Mouse (Mus musculus) cerebellum, adult 9-11 months (tissue): ENCODE results near the gene Olfr247.
"Not testable (repeated sequence)": the region's sequence is repeated elsewhere in the genome, so short reads cannot be mapped to it uniquely, and the experiment has no call there.

Experiments
- DNase-seq: peaks from one replicate; pipeline ENCODE4 v3.0.0; 2022

Olfr247 gene

DNA sequence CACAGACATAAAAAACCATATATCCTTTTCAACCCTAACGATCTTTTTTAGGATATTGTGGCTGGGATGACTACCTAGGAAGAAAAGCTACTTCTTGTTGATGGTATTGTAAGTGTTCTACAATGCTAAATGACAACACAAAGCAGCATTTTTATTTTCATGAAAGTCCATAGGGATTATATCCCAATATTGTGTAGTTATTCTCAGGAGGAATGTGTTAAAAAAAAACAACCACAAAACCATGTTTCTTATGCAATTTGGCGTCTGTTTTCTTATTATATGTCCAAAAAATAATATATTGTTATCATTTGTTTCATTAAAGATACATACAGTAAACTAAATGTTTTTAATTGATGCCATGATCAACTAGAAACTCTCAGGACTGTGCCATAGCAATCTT, at the start of gene Olfr247:
TSS of gene Olfr247 (minus strand) at position 101 of the 400 bp plus-strand sequence.
- not testable (repeated sequence) for DNase-seq

DNA sequence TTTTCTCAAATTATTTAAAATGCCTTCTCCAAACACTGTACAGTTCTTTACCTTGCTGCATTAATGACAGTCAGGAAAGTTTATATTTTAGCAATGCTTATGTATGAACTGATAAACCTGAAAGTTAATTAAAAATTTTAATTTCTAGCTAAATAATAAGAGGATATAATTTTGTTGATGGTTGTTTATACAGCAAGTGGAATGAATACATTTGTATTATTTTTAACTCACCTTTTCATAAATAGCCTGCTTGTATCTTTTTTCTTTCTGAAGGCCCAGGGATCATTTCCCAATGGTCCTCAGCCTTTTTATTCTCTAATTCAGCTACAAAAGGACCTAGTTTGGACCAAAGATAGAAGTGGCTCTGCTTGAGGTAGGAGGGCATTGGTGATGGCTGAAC, 36.4 kb upstream of the Olfr247 start, which contains the start of gene Olfr820:
TSS of gene Olfr820 (plus strand) at position 301 of the 400 bp plus-strand sequence.
- DNase-seq, result no peak

DNA sequence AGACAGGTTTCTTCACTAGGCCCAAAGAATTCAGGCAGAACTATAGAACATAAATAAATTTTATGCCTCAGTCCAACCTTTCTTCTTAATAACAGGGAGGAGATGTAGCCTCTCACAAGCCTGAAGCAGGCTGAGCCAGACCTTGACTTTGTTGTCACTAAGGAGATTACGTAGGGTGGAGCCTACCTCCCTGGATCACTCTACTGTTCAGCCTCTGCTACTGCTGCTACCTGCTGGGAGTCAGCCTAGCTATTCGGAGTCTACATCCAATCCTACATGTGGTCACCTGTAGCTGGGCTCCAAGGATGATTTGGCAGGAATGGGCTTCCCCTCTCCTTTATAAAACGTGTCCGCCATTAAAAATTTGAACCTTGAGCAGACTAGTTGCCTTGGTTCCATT, 29.4 kb upstream of the Olfr247 start:
- DNase-seq, result not testable (repeated sequence)

DNA sequence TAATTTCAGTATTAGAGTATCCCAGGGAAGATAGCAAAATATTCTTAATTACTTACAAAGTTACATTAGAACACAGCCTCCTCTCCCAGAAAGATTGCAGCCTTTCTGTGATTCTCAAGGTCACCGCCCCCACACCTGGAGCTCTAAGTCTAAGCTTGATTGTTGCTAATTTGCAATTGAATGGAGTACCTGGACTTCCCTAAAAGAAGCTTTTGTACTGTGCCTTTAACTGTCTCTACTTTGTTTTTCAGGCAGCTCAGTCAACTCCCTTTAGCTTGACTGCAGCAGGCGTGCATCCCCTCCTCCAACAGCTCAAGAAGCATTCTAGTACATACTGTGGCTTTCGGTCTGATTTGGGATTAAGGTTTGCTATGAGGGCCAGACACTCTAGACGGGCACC, 28.2 kb upstream of the Olfr247 start:
- DNase-seq, result not testable (repeated sequence)

DNA sequence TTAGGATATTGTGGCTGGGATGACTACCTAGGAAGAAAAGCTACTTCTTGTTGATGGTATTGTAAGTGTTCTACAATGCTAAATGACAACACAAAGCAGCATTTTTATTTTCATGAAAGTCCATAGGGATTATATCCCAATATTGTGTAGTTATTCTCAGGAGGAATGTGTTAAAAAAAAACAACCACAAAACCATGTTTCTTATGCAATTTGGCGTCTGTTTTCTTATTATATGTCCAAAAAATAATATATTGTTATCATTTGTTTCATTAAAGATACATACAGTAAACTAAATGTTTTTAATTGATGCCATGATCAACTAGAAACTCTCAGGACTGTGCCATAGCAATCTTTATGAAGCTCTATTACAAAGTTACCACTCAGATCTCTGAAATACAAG, 9.0 kb upstream of the Olfr247 start, which contains the start of gene Gm10310:
TSS of gene Gm10310 (minus strand) at position 101 of the 400 bp plus-strand sequence.
- not testable (repeated sequence) for DNase-seq

DNA sequence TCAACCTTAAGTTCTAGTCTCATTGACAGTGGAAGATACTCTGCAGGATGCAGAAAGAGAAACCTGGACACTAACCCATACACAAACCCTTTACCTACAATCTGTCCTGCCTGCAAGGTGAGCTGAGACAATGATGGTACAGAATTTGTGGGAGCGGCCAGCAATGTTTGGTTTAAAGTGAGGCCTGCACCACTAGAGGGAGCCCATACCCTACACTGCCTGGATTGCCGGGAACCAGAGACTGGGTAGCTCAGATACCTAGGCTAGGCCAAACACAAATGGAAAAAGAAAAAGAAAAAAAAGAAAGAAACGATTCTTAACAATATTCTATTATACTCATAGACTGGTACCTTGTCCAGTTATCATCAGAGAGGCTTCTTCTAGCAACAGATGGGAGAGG, 5.9 kb upstream of the Olfr247 start:
- DNase-seq, result not testable (repeated sequence)

DNA sequence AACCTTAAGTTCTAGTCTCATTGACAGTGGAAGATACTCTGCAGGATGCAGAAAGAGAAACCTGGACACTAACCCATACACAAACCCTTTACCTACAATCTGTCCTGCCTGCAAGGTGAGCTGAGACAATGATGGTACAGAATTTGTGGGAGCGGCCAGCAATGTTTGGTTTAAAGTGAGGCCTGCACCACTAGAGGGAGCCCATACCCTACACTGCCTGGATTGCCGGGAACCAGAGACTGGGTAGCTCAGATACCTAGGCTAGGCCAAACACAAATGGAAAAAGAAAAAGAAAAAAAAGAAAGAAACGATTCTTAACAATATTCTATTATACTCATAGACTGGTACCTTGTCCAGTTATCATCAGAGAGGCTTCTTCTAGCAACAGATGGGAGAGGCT, 2.9 kb downstream of the Olfr247 start:
- not testable (repeated sequence) for DNase-seq

DNA sequence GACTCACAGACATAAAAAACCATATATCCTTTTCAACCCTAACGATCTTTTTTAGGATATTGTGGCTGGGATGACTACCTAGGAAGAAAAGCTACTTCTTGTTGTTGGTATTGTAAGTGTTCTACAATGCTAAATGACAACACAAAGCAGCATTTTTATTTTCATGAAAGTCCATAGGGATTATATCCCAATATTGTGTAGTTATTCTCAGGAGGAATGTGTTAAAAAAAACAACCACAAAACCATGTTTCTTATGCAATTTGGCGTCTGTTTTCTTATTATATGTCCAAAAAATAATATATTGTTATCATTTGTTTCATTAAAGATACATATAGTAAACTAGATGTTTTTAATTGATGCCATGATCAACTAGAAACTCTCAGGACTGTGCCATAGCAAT, 8.8 kb downstream of the Olfr247 start, which contains the start of gene Olfr819:
TSS of gene Olfr819 (minus strand) at position 101 of the 400 bp plus-strand sequence.
- not testable (repeated sequence) for DNase-seq

DNA sequence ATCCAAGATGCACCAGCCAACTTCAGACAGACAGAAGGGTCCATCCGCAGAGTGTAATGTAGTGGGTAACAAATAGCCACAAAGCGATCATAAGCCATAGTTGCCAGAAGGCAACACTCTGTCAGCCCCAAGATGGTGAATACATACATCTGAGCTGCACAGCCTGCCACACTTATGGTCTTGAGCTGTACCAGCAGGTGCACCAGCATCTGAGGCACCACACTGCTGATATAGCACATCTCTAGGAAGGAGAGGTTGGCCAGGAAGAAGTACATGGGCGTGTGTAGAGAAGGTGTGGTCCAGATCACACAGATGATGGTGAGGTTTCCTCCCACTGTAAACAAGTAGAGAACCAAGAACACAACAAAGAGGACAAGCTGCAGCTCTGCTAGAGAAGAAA, 9.7 kb downstream of the Olfr247 start:
- not testable (repeated sequence) for DNase-seq

DNA sequence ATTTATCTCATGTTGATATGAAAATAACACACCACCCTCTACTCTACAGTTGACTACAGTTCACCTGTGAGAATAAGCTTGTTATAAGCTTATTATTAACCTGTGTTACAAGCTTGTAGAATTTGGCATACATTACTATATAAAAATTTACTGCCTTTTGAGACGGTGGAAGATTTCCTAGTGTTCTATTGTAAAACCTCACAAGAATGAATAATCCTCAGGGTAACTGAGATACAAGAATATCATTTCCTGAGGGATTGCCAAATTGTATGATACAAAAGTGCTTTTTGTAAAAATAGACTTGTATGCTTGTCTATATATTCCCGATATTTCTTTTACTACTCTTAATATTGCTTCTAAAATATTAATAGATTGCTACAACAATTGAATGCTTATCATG, 26.9 kb downstream of the Olfr247 start, which contains the start of gene Olfr818:
TSS of gene Olfr818 (minus strand) at position 101 of the 400 bp plus-strand sequence.
- DNase-seq, result no peak
